Mouse (Mus musculus): ENCODE results near the gene Gpn3. TPM values are rescaled to one million over a fixed set of nuclear protein-coding genes. Genes with fewer than 3 reads are reported as not detected.

The Gpn3 gene
- polyA plus RNA-seq, 1 experiment: 35.9 TPM

GRCm38 (mm10) chr5:122403362-122403761 is 31.7 kb downstream of the Gpn3 start:
- Histone ChIP-seq H3K79me2 (ENCODE audit: control insufficient read depth, insufficient read depth) (peaks cover 8% of the 10 kb centered on the region), H3K36me3 (ENCODE audit: control insufficient read depth, insufficient read depth) (peaks cover 66% of the 10 kb centered on the region)

GRCm38 (mm10) chr5:122405537-122405936 is 33.9 kb downstream of the Gpn3 start:
- Histone ChIP-seq H3K36me3 (ENCODE audit: control insufficient read depth, insufficient read depth) (peaks cover 66% of the 10 kb centered on the region), H3K79me2 (ENCODE audit: control insufficient read depth, insufficient read depth) (no peaks in the 10 kb centered on the region), H3K4me3 (ENCODE audit: insufficient read depth, poor library complexity, severe bottlenecking) (no peak overlapping the region), H3ac (ENCODE audit: control insufficient read depth, insufficient read length, low read depth) (no peak overlapping the region), H3K79me3 (ENCODE audit: low read depth) (no peaks in the 10 kb centered on the region), H3K27me3 (ENCODE audit: control insufficient read depth, insufficient read depth, insufficient read length) (no peaks in the 10 kb centered on the region)
- no peak for TF ChIP-seq CTCF (IDR thresholded peaks at IDR 0.05; ENCODE audit: control insufficient read depth, insufficient read depth, insufficient read length)

More at GRCm38 (mm10) chr5:122403362-122403761, 31.7 kb downstream of the Gpn3 start:
- TF ChIP-seq MYOG (IDR thresholded peaks at IDR 0.05; ENCODE audit: control insufficient read depth, extremely low read depth, insufficient read length): no peak
- no peak for TF ChIP-seq MAX (IDR thresholded peaks at IDR 0.05)
- no peak for TF ChIP-seq CEBPB (IDR thresholded peaks at IDR 0.05; ENCODE audit: low read depth)
- no peak for TF ChIP-seq FOSL1 (IDR thresholded peaks at IDR 0.05; ENCODE audit: insufficient read depth, low read length, poor library complexity, severe bottlenecking)
- no peak for TF ChIP-seq USF1 (IDR thresholded peaks at IDR 0.05; ENCODE audit: low read depth)
- TF ChIP-seq MYOD1 (IDR thresholded peaks at IDR 0.05; ENCODE audit: control insufficient read depth, insufficient read length, low read depth): no peak
- Histone ChIP-seq H3K4me3 (ENCODE audit: insufficient read depth, poor library complexity, severe bottlenecking) (no peak overlapping the region), H3K79me3 (ENCODE audit: low read depth) (no peaks in the 10 kb centered on the region), H3ac (ENCODE audit: control insufficient read depth, insufficient read length, low read depth) (no peak overlapping the region), H3K27me3 (ENCODE audit: control insufficient read depth, insufficient read depth, insufficient read length) (no peaks in the 10 kb centered on the region)

GRCm38 (mm10) chr5:122409692-122410645 is 38.3 kb downstream of the Gpn3 start:
- Histone ChIP-seq H3K36me3 (ENCODE audit: control insufficient read depth, insufficient read depth) (peaks cover 25% of the 10 kb centered on the region), H3K4me3 (ENCODE audit: insufficient read depth, poor library complexity, severe bottlenecking) (no peak overlapping the region), H3K79me2 (ENCODE audit: control insufficient read depth, insufficient read depth) (no peaks in the 10 kb centered on the region), H3ac (ENCODE audit: control insufficient read depth, insufficient read length, low read depth) (no peak overlapping the region), H3K79me3 (ENCODE audit: low read depth) (no peaks in the 10 kb centered on the region), H3K27me3 (ENCODE audit: control insufficient read depth, insufficient read depth, insufficient read length) (no peaks in the 10 kb centered on the region)
- no peak for TF ChIP-seq CEBPB (IDR thresholded peaks at IDR 0.05; ENCODE audit: low read depth)
- no peak for TF ChIP-seq MYOG (IDR thresholded peaks at IDR 0.05; ENCODE audit: control insufficient read depth, extremely low read depth, insufficient read length)
- no peak for TF ChIP-seq FOSL1 (IDR thresholded peaks at IDR 0.05; ENCODE audit: insufficient read depth, low read length, poor library complexity, severe bottlenecking)
- no peak for TF ChIP-seq CTCF (IDR thresholded peaks at IDR 0.05; ENCODE audit: control insufficient read depth, insufficient read depth, insufficient read length)
- no peak for TF ChIP-seq USF1 (IDR thresholded peaks at IDR 0.05; ENCODE audit: low read depth)
- no peak for TF ChIP-seq MYOD1 (IDR thresholded peaks at IDR 0.05; ENCODE audit: control insufficient read depth, insufficient read length, low read depth)
- no peak for TF ChIP-seq MAX (IDR thresholded peaks at IDR 0.05)

- no peaks in the 10 kb centered on the region for H3K27me3 ChIP-seq (ENCODE audit: control insufficient read depth, insufficient read depth, insufficient read length)
- H3K4me3 ChIP-seq (ENCODE audit: insufficient read depth, poor library complexity, severe bottlenecking): no peak overlapping the region
- H3K79me3 ChIP-seq (ENCODE audit: low read depth): no peaks in the 10 kb centered on the region
- no peaks in the 10 kb centered on the region for H3K79me2 ChIP-seq (ENCODE audit: control insufficient read depth, insufficient read depth)
- peaks cover 6% of the 10 kb centered on the region for H3K36me3 ChIP-seq (ENCODE audit: control insufficient read depth, insufficient read depth)
- no peak overlapping the region for H3ac ChIP-seq (ENCODE audit: control insufficient read depth, insufficient read length, low read depth)
- TF ChIP-seq CTCF (IDR thresholded peaks at IDR 0.05; ENCODE audit: control insufficient read depth, insufficient read depth, insufficient read length) (no peak), CEBPB (IDR thresholded peaks at IDR 0.05; ENCODE audit: low read depth) (no peak)
Observed at GRCm38 (mm10) chr5:122411892-122412291, 40.2 kb downstream of the Gpn3 start.

GRCm38 (mm10) chr5:122412826-122413225 is 41.1 kb downstream of the Gpn3 start:
- Histone ChIP-seq H3K4me3 (ENCODE audit: insufficient read depth, poor library complexity, severe bottlenecking) (no peak overlapping the region), H3K79me3 (ENCODE audit: low read depth) (no peaks in the 10 kb centered on the region), H3K36me3 (ENCODE audit: control insufficient read depth, insufficient read depth) (no peaks in the 10 kb centered on the region), H3ac (ENCODE audit: control insufficient read depth, insufficient read length, low read depth) (no peak overlapping the region), H3K27me3 (ENCODE audit: control insufficient read depth, insufficient read depth, insufficient read length) (no peaks in the 10 kb centered on the region), H3K79me2 (ENCODE audit: control insufficient read depth, insufficient read depth) (no peaks in the 10 kb centered on the region)
- no peak for TF ChIP-seq MAX (IDR thresholded peaks at IDR 0.05)
- TF ChIP-seq USF1 (IDR thresholded peaks at IDR 0.05; ENCODE audit: low read depth): no peak
- no peak for TF ChIP-seq MYOG (IDR thresholded peaks at IDR 0.05; ENCODE audit: control insufficient read depth, extremely low read depth, insufficient read length)
- no peak for TF ChIP-seq FOSL1 (IDR thresholded peaks at IDR 0.05; ENCODE audit: insufficient read depth, low read length, poor library complexity, severe bottlenecking)
- no peak for TF ChIP-seq MYOD1 (IDR thresholded peaks at IDR 0.05; ENCODE audit: control insufficient read depth, insufficient read length, low read depth)
- no peak for TF ChIP-seq CEBPB (IDR thresholded peaks at IDR 0.05; ENCODE audit: low read depth)
- no peak for TF ChIP-seq CTCF (IDR thresholded peaks at IDR 0.05; ENCODE audit: control insufficient read depth, insufficient read depth, insufficient read length)

- Histone ChIP-seq H3K36me3 (ENCODE audit: control insufficient read depth, insufficient read depth) (no peaks in the 10 kb centered on the region), H3K79me2 (ENCODE audit: control insufficient read depth, insufficient read depth) (no peaks in the 10 kb centered on the region), H3K79me3 (ENCODE audit: low read depth) (no peaks in the 10 kb centered on the region), H3K4me3 (ENCODE audit: insufficient read depth, poor library complexity, severe bottlenecking) (no peak overlapping the region), H3ac (ENCODE audit: control insufficient read depth, insufficient read length, low read depth) (no peak overlapping the region), H3K27me3 (ENCODE audit: control insufficient read depth, insufficient read depth, insufficient read length) (no peaks in the 10 kb centered on the region)
- TF ChIP-seq MAX (IDR thresholded peaks at IDR 0.05) (no peak), USF1 (IDR thresholded peaks at IDR 0.05; ENCODE audit: low read depth) (no peak), MYOG (IDR thresholded peaks at IDR 0.05; ENCODE audit: control insufficient read depth, extremely low read depth, insufficient read length) (no peak), CTCF (IDR thresholded peaks at IDR 0.05; ENCODE audit: control insufficient read depth, insufficient read depth, insufficient read length) (no peak), FOSL1 (IDR thresholded peaks at IDR 0.05; ENCODE audit: insufficient read depth, low read length, poor library complexity, severe bottlenecking) (no peak), MYOD1 (IDR thresholded peaks at IDR 0.05; ENCODE audit: control insufficient read depth, insufficient read length, low read depth) (no peak), CEBPB (IDR thresholded peaks at IDR 0.05; ENCODE audit: low read depth) (no peak)
Observed at GRCm38 (mm10) chr5:122414351-122414750, 42.7 kb downstream of the Gpn3 start.

All from C2C12 (cell line).